Comparison of ENCODE assay signal across 11 mouse cellular contexts in genomic region chr6:146845961-146846750, GRCm38 (mm10). TPM values are rescaled to one million over a fixed set of nuclear protein-coding genes. Genes with fewer than 3 reads are reported as not detected.
DNase-seq lines count a peak whose midpoint lies in the region; ATAC-seq lines count a peak whose summit lies in the region.
"Had no signal": no experiment of that assay in that cellular context is flagged by ENCODE, and none has a peak within 500 bp of the region (broad histone marks: within the 10 kb centered on the region; RNA-seq: fewer than 3 reads in every experiment).

No protein-coding gene starts in this region.

- peak; percentile 66 for DNase-seq in Muller cell, postnatal 12 days (ENCODE audit: inconsistent ontology term)
- DNase-seq in adrenal gland, postnatal 10 days: peak; percentile 67
- no peak for DNase-seq in left cerebral cortex, postnatal 10 days (ENCODE audit: extremely low spot score in 1 of 2, low spot score in 2 of 2)
- DNase-seq in left cerebral cortex, postnatal 25 days (ENCODE audit: low spot score in 2 of 2): no peak
- DNase-seq in frontal cortex, postnatal 14 days (ENCODE audit: low spot score in 2 of 2): no peak
- DNase-seq in cerebellum, postnatal 25 days: no peak

- peaks cover 17 to 19% of the 10 kb centered on the region in 2 experiments for H3K4me1 ChIP-seq in heart, embryonic 14.5 days (ENCODE audit: control insufficient read depth in 2 of 2, insufficient read depth in 2 of 2, low read length in 2 of 2)
- peaks cover 5% of the 10 kb centered on the region; the same call in 1 of the 2 replicates for H3K4me1 ChIP-seq in lung, embryonic 16.5 days (replicated peaks; ENCODE audit: control insufficient read depth, insufficient read depth, low read length)

- H3K9me3 ChIP-seq in heart, embryonic 14.5 days (ENCODE audit: control insufficient read depth, low read length): no peaks in the 10 kb centered on the region
- no peaks in the 10 kb centered on the region for H3K9me3 ChIP-seq in lung, embryonic 16.5 days (ENCODE audit: control insufficient read depth, low read length)

- H3K4me3 ChIP-seq in heart, embryonic 14.5 days (ENCODE audit: control insufficient read depth in 1 of 2, insufficient read depth in 1 of 2, low read depth in 1 of 2, low read length in 2 of 2): no peak overlapping the region
- no peak overlapping the region for H3K4me3 ChIP-seq in lung, embryonic 16.5 days (ENCODE audit: low read length)

- H3K27ac ChIP-seq in heart, embryonic 14.5 days (replicated peaks in 1 of 2; ENCODE audit: control insufficient read depth in 1 of 2, insufficient read depth in 1 of 2, low read depth in 2 of 2, low read length in 2 of 2): peak overlapping the region; percentile 53 to 57
- no peak overlapping the region for H3K27ac ChIP-seq in lung, embryonic 16.5 days (ENCODE audit: low read length)

- intact Hi-C loops in left cerebral cortex, postnatal 10 days (cut with DNase I): no loop called here
- intact Hi-C loops in left cerebral cortex, postnatal 25 days (cut with DNase I): no loop called here

- no peaks in the 10 kb centered on the region for H3K36me3 ChIP-seq in heart, embryonic 14.5 days (ENCODE audit: control insufficient read depth, insufficient read depth, low read length)
- no peaks in the 10 kb centered on the region for H3K36me3 ChIP-seq in lung, embryonic 16.5 days (ENCODE audit: control insufficient read depth, insufficient read depth, low read length)

- no peaks in the 10 kb centered on the region for H3K27me3 ChIP-seq in heart, embryonic 14.5 days (ENCODE audit: control insufficient read depth, insufficient read depth, low read length)
- H3K27me3 ChIP-seq in lung, embryonic 16.5 days (ENCODE audit: control insufficient read depth, insufficient read depth, low read depth, low read length): no peaks in the 10 kb centered on the region

- peak; percentile 31; the same call in 1 of the 2 replicates for ATAC-seq in heart, embryonic 14.5 days (ENCODE audit: insufficient number of reproducible peaks, insufficient read depth, low FRiP score, low read depth)
- ATAC-seq in lung, embryonic 16.5 days (ENCODE audit: low read depth): peak; percentile 44

- WGBS in heart, embryonic 14.5 days: 42% methylated on average over 15 of the region's 15 CpGs
- 53% methylated on average over 15 of the region's 15 CpGs for WGBS in lung, embryonic 16.5 days

- H3K9ac ChIP-seq in heart, embryonic 14.5 days (ENCODE audit: low read length): no peak overlapping the region
- no peak overlapping the region for H3K9ac ChIP-seq in lung, embryonic 16.5 days (ENCODE audit: low read length)

- H3K4me2 ChIP-seq in heart, embryonic 14.5 days (ENCODE audit: low read length): no peak overlapping the region
- no peak overlapping the region for H3K4me2 ChIP-seq in lung, embryonic 16.5 days (ENCODE audit: low read depth, low read length)

RNA-seq across cellular contexts. Expression of gene Smco2, which starts 3.7 kb away (rescaled TPM):
- total RNA-seq in adrenal gland, postnatal 10 days (2021): not detected
- polyA plus RNA-seq in heart, embryonic 14.5 days (2014; fragmentation: Nextera tagmentation; extraction: Ambion mirVana): 0.31 TPM in 1 of 2 replicates, not detected in the other
- not detected in 2 replicates for polyA plus RNA-seq in lung, embryonic 16.5 days (2015; fragmentation: Nextera tagmentation; extraction: Ambion mirVana)
- not detected for total RNA-seq in left cerebral cortex, postnatal 10 days (2021)
- not detected for total RNA-seq in left cerebral cortex, postnatal 25 days (2021)
- total RNA-seq: adrenal gland, adult 18-20 months had no signal
- polyA plus RNA-seq: limb, embryonic 11.5 days; urinary bladder, adult 2 months had no signal

RNA-seq across cellular contexts. Expression of gene Ppfibp1, which starts 42.1 kb away (rescaled TPM):
- total RNA-seq in adrenal gland, postnatal 10 days (2021): 10 to 100 TPM; 89.2 to 94.4 TPM
- 50.6 and 62.7 TPM in 2 replicates for polyA plus RNA-seq in heart, embryonic 14.5 days (2014; fragmentation: Nextera tagmentation; extraction: Ambion mirVana)
- 46.8 and 50.5 TPM in 2 replicates for polyA plus RNA-seq in lung, embryonic 16.5 days (2015; fragmentation: Nextera tagmentation; extraction: Ambion mirVana)
- total RNA-seq in left cerebral cortex, postnatal 10 days (2021): 100 to 1,000 TPM in 1 of 2 experiments, 10 to 100 TPM in 1; 96.3 to 100 TPM
- total RNA-seq in left cerebral cortex, postnatal 25 days (2021): 10 to 100 TPM; 57.2 to 60.7 TPM

RNA-seq across cellular contexts. Expression of gene Arntl2, which starts 50.3 kb away (rescaled TPM):
- total RNA-seq in adrenal gland, postnatal 10 days (2021): 1 to 10 TPM; 1.3 to 3.4 TPM
- 2.1 and 3.7 TPM in 2 replicates for polyA plus RNA-seq in heart, embryonic 14.5 days (2014; fragmentation: Nextera tagmentation; extraction: Ambion mirVana)
- polyA plus RNA-seq in lung, embryonic 16.5 days (2015; fragmentation: Nextera tagmentation; extraction: Ambion mirVana): 3.9 and 4.4 TPM in 2 replicates
- 10 to 100 TPM in 1 of 2 experiments, 1 to 10 TPM in 1; 7.1 to 11.5 TPM for total RNA-seq in left cerebral cortex, postnatal 10 days (2021)
- total RNA-seq in left cerebral cortex, postnatal 25 days (2021): 1 to 10 TPM; 5.8 to 8.3 TPM

Comparison
In these comparisons a context has a peak if more than half of its experiments do, and no peak if none do; other contexts are left out.
1. DNase-seq: peak in Muller cell, postnatal 12 days (single experiment) and adrenal gland, postnatal 10 days (single experiment); none in left cerebral cortex, postnatal 10 days (0 of 2), left cerebral cortex, postnatal 25 days (0 of 2), frontal cortex, postnatal 14 days (0 of 2) and cerebellum, postnatal 25 days (0 of 2).